Mouse (Mus musculus): ENCODE results near the gene Zfp972. TPM values are rescaled to one million over a fixed set of nuclear protein-coding genes. Genes with fewer than 3 reads are reported as not detected.
"Not testable (repeated sequence)": the region's sequence is repeated elsewhere in the genome, so short reads cannot be mapped to it uniquely, and the experiment has no call there.

The Zfp972 gene
- 1 to 10 TPM; 1.6 to 1.7 TPM for total RNA-seq (2021)
- long read RNA-seq, experiment 1, result 0 reads
- long read RNA-seq, experiment 2, result 0 reads

- not testable (repeated sequence) for DNase-seq (ENCODE audit: low spot score in 2 of 2)
These were observed at the start of gene Zfp972 for GRCm38 (mm10) chr2:177925563-177926103. Gene Zfp972, minus strand, starts transcription at chr2:177925613.

GRCm38 (mm10) chr2:177974814-177975213, 49.4 kb upstream of the Zfp972 start:
- DNase-seq (ENCODE audit: low spot score in 2 of 2), result not testable (repeated sequence)

- peak; percentile 21 to 47 for DNase-seq (ENCODE audit: low spot score in 2 of 2)
These were observed 31.7 kb upstream of the Zfp972 start, which contains the start of gene Gm14326 for GRCm38 (mm10) chr2:177957145-177957544. Gene Gm14326, minus strand, starts transcription at chr2:177957297.

GRCm38 (mm10) chr2:177956734-177957133, 31.3 kb upstream of the Zfp972 start:
- DNase-seq (ENCODE audit: low spot score in 2 of 2), result peak in 1 of 2 experiments; percentile 21

GRCm38 (mm10) chr2:177903276-177903675, 22.1 kb downstream of the Zfp972 start:
- DNase-seq (ENCODE audit: low spot score in 2 of 2), result not testable (repeated sequence)

GRCm38 (mm10) chr2:177898171-177898570, 27.2 kb downstream of the Zfp972 start:
- DNase-seq (ENCODE audit: low spot score in 2 of 2), result not testable (repeated sequence)

- DNase-seq (ENCODE audit: low spot score in 2 of 2), result not testable (repeated sequence)
These were observed 28.3 kb downstream of the Zfp972 start, which contains the start of gene Gm14327 for GRCm38 (mm10) chr2:177897046-177897578. Gene Gm14327, plus strand, starts transcription at chr2:177897096.

GRCm38 (mm10) chr2:177887743-177888142, 37.7 kb downstream of the Zfp972 start:
- peak in 1 of 2 experiments; percentile 16 for DNase-seq (ENCODE audit: low spot score in 2 of 2)

GRCm38 (mm10) chr2:177862254-177862653, 63.2 kb downstream of the Zfp972 start:
- DNase-seq (ENCODE audit: low spot score in 2 of 2), result not testable (repeated sequence)

Other genes with a start within 250 kb of the Zfp972 start
- 10 to 100 TPM; 12.9 to 16.6 TPM for gene Gm14322, start 166.3 kb downstream of the Zfp972 start, total RNA-seq (2021)
- gene Gm14325, start 85.3 kb downstream of the Zfp972 start, total RNA-seq (2021), result 10 to 100 TPM; 60.5 to 75.2 TPM
- 1 to 10 TPM; 1.7 to 2.3 TPM for gene Gm14327, start 28.5 kb downstream of the Zfp972 start, total RNA-seq (2021)
- 10 to 100 TPM; 24.5 to 27.1 TPM for gene Gm14326, start 31.7 kb upstream of the Zfp972 start, total RNA-seq (2021)
- 10 to 100 TPM; 18.6 to 22.1 TPM for gene Zfp971, start 97.7 kb upstream of the Zfp972 start, total RNA-seq (2021)
- 10 to 100 TPM in 1 of 2 experiments, 1 to 10 TPM in 1; 8.4 to 11.4 TPM for gene Zfp931, start 152.9 kb upstream of the Zfp972 start, total RNA-seq (2021)
- gene Phactr3, start 193.4 kb upstream of the Zfp972 start, total RNA-seq (2021), result under 1 TPM; 0.17 to 0.29 TPM